ENCODE assay signal across 28 mouse cellular contexts in the genomic region with DNA sequence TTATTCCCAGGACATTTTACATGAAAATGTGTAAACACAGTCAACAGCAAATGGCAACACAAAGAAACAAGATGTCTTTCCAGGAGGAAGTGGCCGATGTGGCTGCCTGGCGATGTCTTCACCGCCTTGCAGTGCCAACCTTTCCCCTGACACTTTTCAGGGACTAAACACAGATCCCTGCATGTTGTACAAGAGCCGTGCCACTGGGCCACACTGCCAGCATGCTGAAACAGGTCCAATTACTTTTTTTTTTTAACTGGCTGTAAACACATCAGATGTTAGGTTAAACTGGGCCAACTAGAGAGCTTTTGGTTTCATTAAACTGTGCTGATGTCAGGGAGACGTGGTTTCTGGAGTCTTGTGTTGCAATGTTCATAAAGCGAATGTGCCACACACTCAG. TPM values are rescaled to one million over a fixed set of nuclear protein-coding genes. Genes with fewer than 3 reads are reported as not detected.
DNase-seq lines count a peak whose midpoint lies in the region; ATAC-seq and TF ChIP-seq lines count a peak whose summit lies in the region.
"Had no signal": no experiment of that assay in that cellular context is flagged by ENCODE, and none has a peak within 500 bp of the region (broad histone marks: within the 10 kb centered on the region; RNA-seq: fewer than 3 reads in every experiment).

No protein-coding gene starts in this region.

- 93% methylated on average over 6 of the region's 6 CpGs for WGBS in forebrain, embryonic 11.5 days
- 65% methylated on average over 6 of the region's 6 CpGs for WGBS in forebrain, embryonic 15.5 days
- WGBS in heart, embryonic 10.5 days, result 90% methylated on average over 6 of the region's 6 CpGs
- 92% methylated on average over 6 of the region's 6 CpGs for WGBS in heart, embryonic 11.5 days (ENCODE audit: insufficient replicate concordance)

- no peak for TF ChIP-seq POLR2A in brain, embryonic 14.5 days (IDR thresholded peaks at IDR 0.05; ENCODE audit: borderline replicate concordance, extremely low read depth, insufficient read depth, insufficient read length, poor library complexity, severe bottlenecking)

- H3K4me3 ChIP-seq in forebrain, embryonic 11.5 days (ENCODE audit: low read depth, low read length), result no peak overlapping the region
- H3K4me3 ChIP-seq in forebrain, embryonic 15.5 days, result no peak overlapping the region
- no peak overlapping the region for H3K4me3 ChIP-seq in heart, embryonic 10.5 days
- H3K4me3 ChIP-seq in heart, embryonic 11.5 days (ENCODE audit: low read depth, low read length), result no peak overlapping the region
- H3K4me3 ChIP-seq: erythroblast, embryonic 14.5 days; heart, adult 2 months; limb, embryonic 15.5 days; liver, embryonic 13.5 days; midbrain, embryonic 13.5 days; neural tube, embryonic 13.5 days had no signal

- no peak for ATAC-seq in forebrain, embryonic 11.5 days (replicated peaks; ENCODE audit: low FRiP score)
- ATAC-seq in forebrain, embryonic 15.5 days (replicated peaks), result no peak
- ATAC-seq in heart, embryonic 11.5 days (replicated peaks; ENCODE audit: insufficient number of reproducible peaks, low FRiP score, low TSS enrichment), result no peak
- ATAC-seq: activated CD4-positive, CD25-positive, alpha-beta regulatory T cell, adult 4 months; hindbrain, embryonic 16.5 days; lung, postnatal 0 days; midbrain, embryonic 13.5 days had no signal

- H3K4me1 ChIP-seq in forebrain, embryonic 11.5 days (replicated peaks; ENCODE audit: control insufficient read depth, insufficient read depth, low read length), result no peaks in the 10 kb centered on the region
- H3K4me1 ChIP-seq in forebrain, embryonic 15.5 days, result peaks cover 8% of the 10 kb centered on the region
- 0 out of 2 replicates have a peak, but pooled peaks cover 3% of the 10 kb centered on the region for H3K4me1 ChIP-seq in heart, embryonic 10.5 days
- no peaks in the 10 kb centered on the region for H3K4me1 ChIP-seq in heart, embryonic 11.5 days (ENCODE audit: control insufficient read depth, insufficient read depth, low read length)
- H3K4me1 ChIP-seq: limb, embryonic 15.5 days; liver, embryonic 13.5 days; midbrain, embryonic 13.5 days; neural tube, embryonic 13.5 days had no signal

- no peaks in the 10 kb centered on the region for H3K27me3 ChIP-seq in forebrain, embryonic 11.5 days (ENCODE audit: control insufficient read depth, insufficient read depth, low read length)
- H3K27me3 ChIP-seq in forebrain, embryonic 15.5 days, result no peaks in the 10 kb centered on the region
- H3K27me3 ChIP-seq in heart, embryonic 10.5 days (ENCODE audit: insufficient read depth, poor library complexity, severe bottlenecking), result no peaks in the 10 kb centered on the region
- H3K27me3 ChIP-seq in heart, embryonic 11.5 days (ENCODE audit: control insufficient read depth, insufficient read depth, low read length), result no peaks in the 10 kb centered on the region
- H3K27me3 ChIP-seq: limb, embryonic 15.5 days; liver, embryonic 13.5 days; midbrain, embryonic 13.5 days; neural tube, embryonic 13.5 days had no signal

- no peak overlapping the region for H3K9ac ChIP-seq in forebrain, embryonic 11.5 days (ENCODE audit: low read length)
- no peak overlapping the region for H3K9ac ChIP-seq in forebrain, embryonic 15.5 days (replicated peaks)
- no peak overlapping the region for H3K9ac ChIP-seq in heart, embryonic 11.5 days (ENCODE audit: low read depth, low read length)
- H3K9ac ChIP-seq: limb, embryonic 15.5 days; liver, embryonic 13.5 days; midbrain, embryonic 13.5 days; neural tube, embryonic 13.5 days had no signal

- TF ChIP-seq CTCF in brain, embryonic 14.5 days (IDR thresholded peaks at IDR 0.05; ENCODE audit: borderline replicate concordance, extremely low read depth, insufficient read depth, insufficient read length), result no peak

- DNase-seq in forebrain, embryonic 11.5 days (ENCODE audit: low spot score), result peak; percentile 13
- DNase-seq in heart, embryonic 10.5 days (ENCODE audit: low spot score), result peak; percentile 36
- peak; percentile 49 for DNase-seq in brain, embryonic 14.5 days (ENCODE audit: low read depth)
- DNase-seq in kidney, adult 9 months, result no peak
- DNase-seq: B cell, adult 2 months; cerebellum, adult 11 months; cerebellum, adult 9-11 months; gastrocnemius, postnatal 25 days; heart, adult 2 months; heart, postnatal 14 days; kidney, adult 18-20 months; kidney, postnatal 36 days; layer of hippocampus, postnatal 36 days; left cerebral cortex, postnatal 4 days; liver, embryonic 13.5 days; lung, adult 18-20 months; lung, postnatal 4 days; right cerebral cortex, postnatal 4 days had no signal

- H3K36me3 ChIP-seq in forebrain, embryonic 11.5 days (ENCODE audit: control insufficient read depth, insufficient read depth, low read length), result no peaks in the 10 kb centered on the region
- H3K36me3 ChIP-seq in forebrain, embryonic 15.5 days, result peaks cover 12% of the 10 kb centered on the region; the same call in 1 of the 2 replicates
- H3K36me3 ChIP-seq in heart, embryonic 10.5 days, result peaks cover 8% of the 10 kb centered on the region
- no peaks in the 10 kb centered on the region for H3K36me3 ChIP-seq in heart, embryonic 11.5 days (ENCODE audit: control insufficient read depth, insufficient read depth, low read length)

- no peak overlapping the region for H3K4me2 ChIP-seq in forebrain, embryonic 11.5 days (ENCODE audit: low read depth, low read length, severe bottlenecking)
- H3K4me2 ChIP-seq in forebrain, embryonic 15.5 days (replicated peaks), result no peak overlapping the region
- no peak overlapping the region for H3K4me2 ChIP-seq in heart, embryonic 11.5 days
- H3K4me2 ChIP-seq: limb, embryonic 15.5 days; liver, embryonic 13.5 days; midbrain, embryonic 13.5 days; neural tube, embryonic 13.5 days had no signal

- no peaks in the 10 kb centered on the region for H3K9me3 ChIP-seq in forebrain, embryonic 11.5 days (ENCODE audit: control insufficient read depth, low read length)
- H3K9me3 ChIP-seq in forebrain, embryonic 15.5 days, result no peaks in the 10 kb centered on the region
- H3K9me3 ChIP-seq in heart, embryonic 10.5 days, result no peaks in the 10 kb centered on the region
- no peaks in the 10 kb centered on the region for H3K9me3 ChIP-seq in heart, embryonic 11.5 days (replicated peaks; ENCODE audit: control insufficient read depth, low read length)
- H3K9me3 ChIP-seq: limb, embryonic 15.5 days; liver, embryonic 13.5 days; midbrain, embryonic 13.5 days; neural tube, embryonic 13.5 days had no signal

- no peak overlapping the region for H3K27ac ChIP-seq in forebrain, embryonic 11.5 days (ENCODE audit: low read depth, low read length)
- no peak overlapping the region for H3K27ac ChIP-seq in forebrain, embryonic 15.5 days (replicated peaks)
- H3K27ac ChIP-seq in heart, embryonic 10.5 days, result no peak overlapping the region
- no peak overlapping the region for H3K27ac ChIP-seq in heart, embryonic 11.5 days (ENCODE audit: low read depth, low read length)
- H3K27ac ChIP-seq: heart, adult 2 months; limb, embryonic 15.5 days; liver, embryonic 13.5 days; midbrain, embryonic 13.5 days; neural tube, embryonic 13.5 days; stomach, postnatal 0 days had no signal

RNA-seq across cellular contexts. Expression of a gene that starts 39.2 kb away (rescaled TPM):
- polyA plus RNA-seq in forebrain, embryonic 11.5 days (2014; fragmentation: Nextera tagmentation; extraction: Ambion mirVana), result 0.79 and 1.1 TPM in 2 replicates
- 2.2 and 3.0 TPM in 2 replicates for polyA plus RNA-seq in forebrain, embryonic 15.5 days (2015; fragmentation: Nextera tagmentation; extraction: Ambion mirVana)
- 0.14 TPM in 1 of 2 replicates, not detected in the other for polyA plus RNA-seq in heart, embryonic 10.5 days (2016; fragmentation: Nextera tagmentation; extraction: Ambion mirVana)
- polyA plus RNA-seq in heart, embryonic 11.5 days (2014; fragmentation: Nextera tagmentation; extraction: Ambion mirVana), result 0.08 and 0.23 TPM in 2 replicates
- 4.0 and 5.0 TPM in 2 replicates for polyA plus RNA-seq in brain, embryonic 14.5 days (2012; rRNA removed)
- polyA plus RNA-seq: erythroblast, embryonic 14.5 days; liver, embryonic 13.5 days had no signal
